Mouse (Mus musculus): ENCODE data around the gene Gpr18.

Gene Gpr18

DNA sequence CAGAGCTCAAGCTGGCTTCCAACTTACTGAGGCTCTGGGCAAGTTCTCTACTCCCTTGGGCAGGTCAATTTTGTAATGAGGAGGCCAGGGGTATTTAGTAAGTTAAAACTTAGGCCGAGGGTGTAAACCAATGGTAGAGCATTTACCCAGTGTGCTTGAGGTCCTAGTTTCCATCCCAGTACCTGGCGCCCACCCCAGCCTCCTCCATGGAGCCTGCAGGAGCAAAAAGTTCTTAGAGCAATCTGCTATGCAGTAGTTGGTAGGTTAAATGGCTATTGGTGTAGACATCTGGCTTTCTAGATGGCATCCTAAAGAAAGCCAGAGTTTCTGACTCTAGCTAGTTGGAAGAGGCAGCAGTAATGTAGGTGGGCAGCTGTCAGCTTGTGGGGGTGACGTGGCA lies 33.9 kb upstream of the Gpr18 start:
- no peak for DNase-seq (ENCODE audit: low spot score)

DNA sequence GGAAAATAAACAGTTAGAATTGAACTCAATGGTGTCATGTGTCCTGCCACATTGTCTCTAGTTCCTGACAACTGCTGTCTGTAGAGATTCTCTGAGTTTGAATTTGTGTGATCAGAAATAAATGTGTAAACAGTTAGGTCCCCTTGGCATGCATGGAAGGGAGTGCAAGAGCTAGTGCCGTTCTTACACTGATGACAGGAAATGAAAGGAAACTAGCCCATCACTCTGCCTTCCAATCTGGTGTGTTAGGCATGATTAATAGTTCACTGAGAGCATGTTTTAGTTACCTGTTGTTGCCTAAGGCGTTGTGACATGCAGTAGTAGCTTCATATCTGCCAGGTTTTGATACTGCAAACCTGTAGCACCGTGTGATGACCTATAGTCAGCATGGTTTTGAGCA lies 32.4 kb upstream of the Gpr18 start:
- no peak for DNase-seq (ENCODE audit: low spot score)

DNA sequence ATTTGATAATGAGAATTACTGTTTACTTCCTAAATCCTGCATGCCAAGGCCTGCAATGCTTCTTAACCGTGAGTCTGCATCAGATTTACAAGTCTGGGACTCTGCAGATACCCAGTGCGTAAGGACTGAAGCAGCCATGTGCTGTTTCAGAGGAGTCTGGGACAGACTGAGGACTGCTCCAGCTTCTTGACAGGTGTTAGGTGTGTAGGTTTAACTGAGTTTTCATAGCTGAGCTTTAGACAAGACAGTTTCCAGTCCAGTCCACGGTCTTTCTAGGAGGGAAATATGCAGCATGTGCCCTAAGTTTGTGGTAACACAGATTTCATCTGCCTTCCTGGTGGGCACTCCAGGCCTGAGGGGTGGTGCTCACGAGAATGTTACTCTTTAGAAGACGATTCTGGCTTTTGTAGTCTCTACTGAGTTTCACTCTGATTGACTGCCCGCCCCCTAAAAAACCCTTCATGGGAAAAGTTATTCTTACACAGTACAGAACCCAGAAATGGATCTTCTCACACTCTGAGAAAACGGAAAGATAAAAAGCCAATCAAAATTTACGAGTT lies 31.7 kb upstream of the Gpr18 start:
- no peak for DNase-seq (ENCODE audit: low spot score)

GRCm38 (mm10) chr14:121946728-121947127 lies 31.1 kb upstream of the Gpr18 start:
- DNase-seq (ENCODE audit: low spot score) = no peak

GRCm38 (mm10) chr14:121946131-121946530 lies 30.6 kb upstream of the Gpr18 start:
- DNase-seq (ENCODE audit: low spot score) = no peak

DNA sequence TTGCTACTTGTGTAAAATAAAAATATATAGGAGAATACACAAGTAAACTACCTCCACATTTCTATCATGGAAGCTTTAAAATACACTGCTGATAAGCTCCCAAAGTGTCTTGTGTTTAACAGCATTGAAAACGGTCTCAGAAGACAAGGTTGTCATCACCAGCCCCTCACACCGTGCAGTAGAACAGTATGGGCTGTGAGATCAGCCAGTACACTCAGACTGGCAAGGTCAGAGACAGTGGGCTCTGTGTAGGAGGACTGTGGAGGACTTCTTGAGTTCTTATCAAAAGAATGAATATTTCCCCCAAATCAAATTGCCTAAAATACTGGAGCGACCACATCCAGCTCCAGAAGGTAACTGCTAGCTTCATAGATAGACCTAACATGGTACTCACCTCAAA lies 24.0 kb upstream of the Gpr18 start:
- DNase-seq (ENCODE audit: low spot score) = no peak

GRCm38 (mm10) chr14:121938256-121939191 lies 22.9 kb upstream of the Gpr18 start:
- DNase-seq (ENCODE audit: low spot score) = no peak

DNA sequence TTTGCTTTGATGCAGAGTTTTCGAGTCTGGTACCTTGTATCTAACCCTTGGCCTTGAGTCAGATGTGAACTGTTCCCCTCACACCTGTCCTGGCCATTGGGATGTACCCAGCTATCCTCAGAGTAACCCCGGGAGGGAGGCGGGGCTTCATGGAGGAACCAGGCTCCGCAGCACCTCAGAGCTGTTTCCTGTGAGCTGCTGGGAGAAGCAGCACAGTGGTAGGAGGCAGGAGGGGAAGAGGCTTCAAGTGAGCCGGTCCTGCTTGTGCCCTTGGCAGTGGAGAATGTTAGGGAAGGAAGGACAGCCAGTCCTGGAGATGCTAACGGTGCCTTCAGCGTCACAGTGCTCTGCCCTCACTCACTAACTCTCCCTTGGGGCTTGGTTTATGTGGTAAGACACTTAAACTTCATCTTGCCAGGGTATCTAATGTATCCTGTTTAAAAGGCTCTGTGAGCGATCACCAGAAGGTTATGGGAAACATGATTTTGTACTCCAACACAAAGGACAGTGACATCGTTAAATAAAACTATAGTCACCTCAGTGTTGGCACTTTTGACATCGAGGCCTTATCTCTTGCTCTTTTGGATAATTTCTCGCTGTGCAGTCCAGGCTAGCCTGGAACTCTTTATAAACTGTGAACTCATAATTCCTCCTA lies 22.1 kb upstream of the Gpr18 start:
- DNase-seq (ENCODE audit: low spot score) = no peak

DNA sequence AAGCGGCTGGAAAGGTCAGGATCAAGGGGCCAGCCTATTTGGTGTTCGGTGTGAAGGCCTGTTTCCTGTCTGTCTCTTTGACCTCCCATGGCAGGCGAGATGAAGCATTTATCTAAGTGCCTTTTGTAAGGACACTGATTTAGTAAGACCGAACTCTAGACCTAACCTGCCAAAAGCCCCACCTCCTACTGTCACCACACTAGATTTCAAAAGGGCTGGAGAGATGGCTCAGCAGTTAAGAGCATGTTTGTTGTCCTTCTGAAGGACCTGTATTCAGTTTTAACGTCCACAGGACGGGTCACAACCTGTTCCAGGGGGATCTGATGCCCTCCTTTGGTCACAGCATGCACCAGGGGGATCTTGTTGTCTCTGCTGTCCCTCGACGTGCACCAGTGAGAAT lies 21.3 kb upstream of the Gpr18 start:
- no peak for DNase-seq (ENCODE audit: low spot score)

GRCm38 (mm10) chr14:121936356-121936755 lies 20.8 kb upstream of the Gpr18 start:
- DNase-seq (ENCODE audit: low spot score) = no peak

DNA sequence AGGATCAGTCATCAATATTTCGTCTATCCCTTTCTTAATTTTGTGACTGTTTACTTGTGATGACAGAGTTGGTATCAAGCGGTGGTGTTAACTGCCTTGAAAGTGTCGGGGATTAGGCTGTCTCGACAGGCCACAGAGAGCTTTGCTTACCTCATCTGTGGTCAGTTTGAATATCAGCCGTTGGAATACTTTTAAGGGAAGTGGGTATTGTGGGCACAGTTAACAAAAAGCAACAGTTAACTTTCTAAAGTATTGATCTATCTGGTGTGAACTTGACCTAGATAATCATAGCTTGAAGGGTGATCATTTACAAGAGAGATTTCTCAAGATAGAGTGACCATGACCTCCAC lies 19.0 kb upstream of the Gpr18 start:
- DNase-seq (ENCODE audit: low spot score) = no peak

GRCm38 (mm10) chr14:121933906-121934596 lies 18.5 kb upstream of the Gpr18 start:
- no peak for DNase-seq (ENCODE audit: low spot score)

DNA sequence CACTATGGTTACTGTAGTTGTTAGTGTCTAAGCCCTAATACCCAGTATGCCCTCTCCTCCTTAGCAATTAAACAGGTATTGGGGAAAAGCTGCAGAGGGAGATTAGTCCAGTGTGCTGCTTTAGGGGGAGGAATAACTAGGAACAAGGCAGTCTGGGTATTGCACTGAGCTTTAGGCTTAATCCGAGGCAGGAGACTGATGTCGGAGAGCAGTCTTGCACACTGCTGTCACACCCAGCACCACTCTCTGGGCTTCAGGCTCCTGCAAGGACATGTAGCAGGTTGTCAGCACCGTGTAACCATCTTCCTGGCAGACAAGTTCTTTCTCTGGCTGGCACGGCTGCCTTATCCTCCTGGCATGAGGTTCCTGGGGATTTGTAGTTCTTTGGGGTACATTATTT lies 16.6 kb upstream of the Gpr18 start:
- DNase-seq (ENCODE audit: low spot score) = no peak

DNA sequence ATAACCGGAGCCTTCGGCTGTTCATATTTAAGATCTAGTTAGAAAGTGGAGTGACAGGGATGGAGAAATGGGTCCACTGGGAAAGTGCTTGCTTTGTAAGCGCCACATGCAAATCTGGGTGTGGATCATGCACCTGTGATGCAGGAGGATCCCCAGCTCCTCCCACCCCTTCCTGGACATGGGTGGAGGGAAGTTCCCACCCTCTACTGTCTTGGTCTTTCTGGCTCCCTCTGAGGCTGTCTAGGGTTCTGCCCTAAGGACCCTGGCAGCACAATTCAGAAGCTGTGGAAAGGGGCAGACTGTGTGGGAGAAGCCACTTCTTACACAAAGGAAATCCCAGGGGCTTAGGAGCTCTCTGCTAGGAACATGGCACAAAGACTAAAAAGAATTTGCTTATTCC lies 16.0 kb upstream of the Gpr18 start:
- DNase-seq (ENCODE audit: low spot score) = no peak

GRCm38 (mm10) chr14:121930731-121931383 lies 15.3 kb upstream of the Gpr18 start:
- no peak for DNase-seq (ENCODE audit: low spot score)

DNA sequence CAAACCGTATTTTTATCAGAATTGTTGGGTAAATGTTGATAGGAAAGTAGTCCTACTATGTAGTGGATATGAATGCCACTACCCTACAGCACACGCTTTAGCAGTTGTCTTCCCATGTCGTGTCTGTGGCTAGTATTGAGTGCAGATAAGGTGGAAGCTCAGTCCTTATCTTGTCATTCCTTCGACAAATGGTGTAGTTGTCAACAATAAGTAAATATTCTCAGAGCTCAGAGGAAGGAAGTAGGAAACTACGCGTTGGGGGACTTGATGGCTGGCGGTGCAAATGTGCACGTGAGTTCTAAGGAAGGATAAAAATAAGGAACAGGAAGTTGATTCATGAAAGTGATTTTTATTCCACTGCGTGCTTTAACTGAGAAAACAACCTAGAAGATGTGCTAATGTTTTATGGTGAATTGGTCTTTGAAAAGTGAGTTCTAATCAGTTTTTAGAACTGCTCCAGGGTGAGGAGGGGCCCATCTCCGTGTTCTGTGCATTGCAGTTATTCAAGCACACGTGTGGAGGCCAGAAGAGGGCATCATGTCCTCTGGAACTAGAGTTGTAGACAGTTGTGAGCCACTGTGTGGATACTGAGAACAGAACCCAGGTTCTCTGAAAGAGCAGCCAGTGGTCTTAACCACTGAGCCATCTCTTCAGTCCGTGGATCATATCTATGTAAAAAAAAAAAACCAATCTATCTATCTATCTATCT lies 13.8 kb upstream of the Gpr18 start:
- DNase-seq (ENCODE audit: low spot score) = no peak

- no peak for DNase-seq (ENCODE audit: low spot score)
Observed at GRCm38 (mm10) chr14:121928375-121929137, 13.0 kb upstream of the Gpr18 start.

GRCm38 (mm10) chr14:121927451-121927850 lies 11.9 kb upstream of the Gpr18 start:
- no peak for DNase-seq (ENCODE audit: low spot score)

DNA sequence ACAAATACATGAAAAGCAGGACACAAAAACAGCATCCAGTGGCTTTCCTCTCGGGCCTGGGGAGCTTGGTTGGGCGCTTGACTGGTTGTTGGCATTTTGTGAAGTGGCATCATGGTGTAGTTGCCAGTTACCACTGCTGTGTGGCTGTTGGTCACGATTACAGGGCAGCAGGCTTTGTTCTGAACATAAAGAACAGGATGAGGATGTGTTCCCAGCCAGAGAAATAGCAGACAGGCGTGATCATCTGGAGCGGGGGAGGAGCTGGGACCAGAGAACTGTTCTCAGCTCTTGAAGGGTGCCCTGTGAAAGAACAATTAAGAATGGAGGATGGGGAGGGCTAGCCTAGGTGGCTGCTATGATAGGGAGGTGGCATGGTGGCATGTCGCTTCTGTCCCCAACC lies 11.3 kb upstream of the Gpr18 start:
- DNase-seq (ENCODE audit: low spot score) = no peak

DNA sequence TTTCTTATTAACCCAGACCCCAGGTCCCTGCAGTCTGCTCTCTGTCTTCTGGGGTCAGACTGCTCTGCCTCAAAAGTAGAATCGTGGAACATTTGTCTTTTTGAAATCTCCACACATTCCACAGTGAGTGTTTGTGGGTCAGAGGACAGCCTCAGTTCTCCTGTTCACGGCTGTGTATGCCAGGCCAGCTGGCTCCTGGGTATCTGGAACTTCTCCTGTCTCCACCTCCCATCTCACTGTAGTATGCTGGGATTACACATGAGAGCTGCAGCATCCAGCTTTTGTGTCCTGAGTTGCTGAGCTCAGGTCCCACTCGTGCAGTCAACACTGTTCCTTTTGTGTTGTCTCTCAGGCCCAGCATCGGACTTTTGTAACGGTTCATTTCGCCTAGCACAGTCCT lies 9.3 kb upstream of the Gpr18 start:
- no peak for DNase-seq (ENCODE audit: low spot score)

- DNase-seq (ENCODE audit: low spot score) = no peak
Observed at GRCm38 (mm10) chr14:121922731-121923130, 7.2 kb upstream of the Gpr18 start.
